Mouse (Mus musculus): Measurements from ENCODE around the gene Cenpl. TPM values are rescaled to one million over a fixed set of nuclear protein-coding genes. Genes with fewer than 3 reads are reported as not detected.

The Cenpl gene
- polyA plus RNA-seq, 1 experiment from 2014 or later = 12.5 TPM

DNA sequence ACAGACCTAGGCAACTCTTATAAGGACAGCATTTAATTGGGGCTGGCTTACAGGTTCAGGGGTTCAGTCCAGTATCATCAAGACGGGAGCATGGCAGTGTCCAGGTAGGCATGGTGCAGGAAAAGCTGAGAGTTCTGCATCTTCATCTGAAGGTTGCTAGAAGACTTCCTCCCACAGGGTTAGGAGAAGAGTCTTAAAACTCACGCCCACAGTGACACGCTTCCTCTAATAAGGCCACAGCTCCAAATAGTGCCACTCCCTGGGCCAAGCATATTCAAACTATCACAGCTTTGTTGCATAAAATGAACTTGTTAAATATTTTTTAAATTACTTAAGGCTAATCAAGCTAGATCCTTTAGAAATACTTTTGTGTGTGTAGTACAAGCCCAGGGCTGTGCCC lies 6.7 kb downstream of the Cenpl start:
- Histone ChIP-seq H3K36me3 (ENCODE audit: control insufficient read depth, insufficient read depth, low read length) (0 out of 2 replicates have a peak, but pooled peaks cover 3% of the 10 kb centered on the region), H3K4me3 (replicated peaks; ENCODE audit: low read depth, low read length) (no peak overlapping the region), H3K27ac (replicated peaks; ENCODE audit: low read depth, low read length) (no peak overlapping the region), H3K4me1 (ENCODE audit: control insufficient read depth, insufficient read depth, low read length) (peaks cover 14% of the 10 kb centered on the region), H3K27me3 (ENCODE audit: control insufficient read depth, insufficient read depth, low read length) (no peaks in the 10 kb centered on the region), H3K9ac (replicated peaks; ENCODE audit: low read length) (no peak overlapping the region), H3K9me3 (ENCODE audit: control insufficient read depth, low read length) (no peaks in the 10 kb centered on the region), H3K4me2 (ENCODE audit: low read length) (no peak overlapping the region)
- ATAC-seq (ENCODE audit: low FRiP score, low TSS enrichment) (no peak), DNase-seq (no peak)
- whole genome bisulfite sequencing = 93% methylated on average over 3 of the region's 3 CpGs

DNA sequence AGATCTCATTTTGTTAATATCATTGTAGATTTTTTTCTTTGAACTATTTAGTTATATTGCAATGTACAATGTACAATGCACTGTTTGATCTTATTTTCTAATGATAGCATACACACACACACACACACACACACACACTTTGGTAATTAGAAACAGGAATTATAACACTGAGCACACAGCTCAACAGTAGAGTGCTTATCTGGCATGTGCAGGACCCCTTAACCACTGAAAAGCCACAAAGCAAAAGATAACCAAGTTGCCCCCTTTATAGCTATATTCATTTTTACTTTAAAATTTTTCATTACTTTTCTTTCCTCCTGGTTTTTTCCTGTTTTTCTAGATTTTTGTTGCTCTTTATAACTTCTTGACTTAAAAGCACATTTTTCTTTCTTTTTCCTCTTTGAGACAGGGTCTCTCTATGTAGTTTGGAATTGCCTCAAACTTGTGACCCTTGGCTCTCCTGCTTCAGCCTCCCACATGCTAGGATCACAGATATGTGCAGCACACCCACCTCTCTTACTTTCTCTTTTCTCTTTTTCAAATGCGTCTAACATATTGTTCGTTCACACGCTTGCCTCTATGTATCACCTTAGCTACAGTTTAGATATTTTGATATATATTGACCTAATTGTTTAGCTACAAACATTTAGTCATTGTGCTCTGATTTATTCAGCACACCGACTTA lies 29.4 kb downstream of the Cenpl start:
- H3K27ac ChIP-seq (replicated peaks; ENCODE audit: low read depth, low read length) = no peak overlapping the region
- DNase-seq = no peak
- H3K4me2 ChIP-seq (ENCODE audit: low read length) = no peak overlapping the region
- 96% methylated on average over 4 of the region's 4 CpGs for WGBS
- H3K9ac ChIP-seq (replicated peaks; ENCODE audit: low read length) = no peak overlapping the region
- H3K9me3 ChIP-seq (ENCODE audit: control insufficient read depth, low read length) = no peaks in the 10 kb centered on the region
- H3K4me3 ChIP-seq (replicated peaks; ENCODE audit: low read depth, low read length) = no peak overlapping the region
- no peak for ATAC-seq (ENCODE audit: low FRiP score, low TSS enrichment)
- H3K36me3 ChIP-seq (ENCODE audit: control insufficient read depth, insufficient read depth, low read length) = peaks cover 62% of the 10 kb centered on the region
- H3K4me1 ChIP-seq (ENCODE audit: control insufficient read depth, insufficient read depth, low read length) = no peaks in the 10 kb centered on the region
- H3K27me3 ChIP-seq (ENCODE audit: control insufficient read depth, insufficient read depth, low read length) = no peaks in the 10 kb centered on the region

DNA sequence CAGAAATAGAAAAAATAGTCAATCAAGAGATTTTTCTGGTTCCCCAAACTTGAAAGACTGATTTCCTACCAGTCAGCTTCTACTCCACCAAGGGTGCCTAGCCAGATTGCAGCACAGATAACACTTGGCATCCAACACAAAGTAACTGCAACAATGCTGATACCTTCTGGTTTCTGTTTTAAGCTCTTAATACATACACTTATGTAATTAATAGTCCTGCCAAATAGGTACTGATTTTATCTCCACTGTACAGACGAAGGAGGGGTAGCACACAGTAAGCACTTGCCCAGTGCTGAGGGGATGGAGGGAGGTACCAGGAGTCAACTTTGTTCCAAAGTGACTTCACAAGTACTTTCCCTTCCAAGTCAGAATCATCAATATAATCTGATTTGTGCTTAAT lies 33.3 kb downstream of the Cenpl start:
- no peak overlapping the region for H3K4me3 ChIP-seq (replicated peaks; ENCODE audit: low read depth, low read length)
- WGBS = 84% methylated on average over 1 of the region's 1 CpGs
- H3K9ac ChIP-seq (replicated peaks; ENCODE audit: low read length) = no peak overlapping the region
- ATAC-seq (ENCODE audit: low FRiP score, low TSS enrichment) (no peak), DNase-seq (no peak)
- no peaks in the 10 kb centered on the region for H3K4me1 ChIP-seq (ENCODE audit: control insufficient read depth, insufficient read depth, low read length)
- H3K27ac ChIP-seq (replicated peaks; ENCODE audit: low read depth, low read length) = no peak overlapping the region
- peaks cover 49% of the 10 kb centered on the region for H3K36me3 ChIP-seq (ENCODE audit: control insufficient read depth, insufficient read depth, low read length)
- no peaks in the 10 kb centered on the region for H3K27me3 ChIP-seq (ENCODE audit: control insufficient read depth, insufficient read depth, low read length)
- no peaks in the 10 kb centered on the region for H3K9me3 ChIP-seq (ENCODE audit: control insufficient read depth, low read length)
- no peak overlapping the region for H3K4me2 ChIP-seq (ENCODE audit: low read length)

DNA sequence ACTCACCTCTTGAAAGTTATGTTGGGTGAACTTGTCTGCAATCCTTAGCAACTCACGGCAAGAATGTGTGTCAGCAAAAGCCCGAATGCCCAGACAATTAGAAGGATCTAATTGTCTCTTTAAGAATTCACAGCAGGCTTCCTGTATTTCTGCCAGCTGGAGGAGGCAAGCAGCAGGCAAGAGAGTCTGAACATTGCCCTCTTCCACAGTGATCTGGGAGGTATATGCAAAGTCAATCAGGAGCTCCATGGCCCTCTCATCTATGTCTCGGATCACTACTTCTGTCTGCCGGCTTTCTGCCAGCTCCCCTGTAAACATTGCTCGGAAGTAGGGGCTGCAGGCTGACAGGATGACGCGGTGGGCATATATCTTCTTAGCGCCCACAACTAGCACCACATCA lies 38.7 kb downstream of the Cenpl start:
- ATAC-seq (ENCODE audit: low FRiP score, low TSS enrichment) (no peak), DNase-seq (no peak)
- Histone ChIP-seq H3K4me1 (ENCODE audit: control insufficient read depth, insufficient read depth, low read length) (no peaks in the 10 kb centered on the region), H3K36me3 (ENCODE audit: control insufficient read depth, insufficient read depth, low read length) (peaks cover 25% of the 10 kb centered on the region), H3K4me3 (replicated peaks; ENCODE audit: low read depth, low read length) (no peak overlapping the region), H3K9me3 (ENCODE audit: control insufficient read depth, low read length) (no peaks in the 10 kb centered on the region), H3K9ac (replicated peaks; ENCODE audit: low read length) (no peak overlapping the region), H3K27ac (replicated peaks; ENCODE audit: low read depth, low read length) (no peak overlapping the region), H3K4me2 (ENCODE audit: low read length) (no peak overlapping the region), H3K27me3 (ENCODE audit: control insufficient read depth, insufficient read depth, low read length) (no peaks in the 10 kb centered on the region)
- WGBS = 91% methylated on average over 8 of the region's 8 CpGs

DNA sequence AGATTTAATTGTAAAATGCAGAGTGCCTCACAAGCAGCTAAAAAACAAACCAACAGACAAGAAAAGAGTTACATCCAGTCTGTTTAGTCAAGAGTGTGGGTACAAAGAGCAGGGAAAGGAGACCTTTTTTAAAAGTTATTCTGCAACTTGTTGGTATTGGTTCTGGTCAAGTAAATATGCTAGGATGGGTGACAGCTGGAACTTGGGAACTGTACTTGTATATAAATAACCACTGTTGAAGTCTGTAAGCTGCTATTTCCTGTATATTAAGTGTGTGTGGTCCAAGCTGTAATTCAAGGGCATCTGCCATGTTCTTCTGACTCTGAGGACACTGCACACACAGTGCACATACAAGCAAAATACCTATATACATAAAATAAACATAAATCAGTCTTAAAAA lies 44.1 kb downstream of the Cenpl start:
- Histone ChIP-seq H3K4me2 (ENCODE audit: low read length) (no peak overlapping the region), H3K36me3 (ENCODE audit: control insufficient read depth, insufficient read depth, low read length) (no peaks in the 10 kb centered on the region; the same call in 1 of the 2 replicates), H3K9me3 (ENCODE audit: control insufficient read depth, low read length) (no peaks in the 10 kb centered on the region), H3K9ac (replicated peaks; ENCODE audit: low read length) (no peak overlapping the region), H3K4me1 (ENCODE audit: control insufficient read depth, insufficient read depth, low read length) (no peaks in the 10 kb centered on the region), H3K4me3 (replicated peaks; ENCODE audit: low read depth, low read length) (no peak overlapping the region), H3K27ac (replicated peaks; ENCODE audit: low read depth, low read length) (no peak overlapping the region), H3K27me3 (ENCODE audit: control insufficient read depth, insufficient read depth, low read length) (no peaks in the 10 kb centered on the region)
- DNase-seq = no peak
- ATAC-seq (ENCODE audit: low FRiP score, low TSS enrichment) = no peak

DNA sequence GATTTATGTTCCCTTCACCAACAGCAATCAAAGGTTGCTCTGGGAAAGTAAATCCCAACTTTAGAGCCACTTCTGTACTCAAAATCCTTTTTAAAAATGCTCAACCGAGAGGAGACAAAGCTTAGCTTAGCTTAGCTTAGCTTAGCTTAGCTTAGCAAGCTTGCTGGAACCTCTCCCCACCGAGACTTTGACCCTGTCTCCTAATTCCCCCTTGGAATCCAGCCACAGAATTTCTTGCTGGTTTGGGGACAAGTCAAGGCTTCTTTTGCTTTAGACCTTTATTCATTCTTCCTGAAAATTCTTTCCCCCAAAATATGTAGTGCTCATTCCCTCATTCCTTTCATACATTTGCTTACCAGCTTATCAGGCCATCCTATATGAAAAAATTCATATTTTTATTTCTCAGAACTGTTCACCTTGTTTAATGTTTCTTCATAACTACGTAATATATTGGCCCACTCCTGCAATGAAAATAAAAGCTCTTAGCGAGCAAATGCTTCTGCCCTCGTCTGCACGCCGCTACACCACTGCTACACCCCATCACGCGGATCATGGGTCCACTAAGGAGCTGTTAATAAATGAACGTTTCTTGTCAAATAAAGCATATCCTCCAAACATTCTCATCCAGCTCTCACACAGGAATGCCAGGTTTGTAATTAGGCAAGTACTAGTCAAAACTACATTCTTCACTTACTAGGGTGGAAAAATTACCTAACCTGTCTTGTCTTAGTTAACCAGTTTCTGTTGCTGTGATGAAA lies 52.3 kb downstream of the Cenpl start:
- ATAC-seq (ENCODE audit: low FRiP score, low TSS enrichment) = no peak
- Histone ChIP-seq H3K27ac (replicated peaks; ENCODE audit: low read depth, low read length) (no peak overlapping the region), H3K4me1 (ENCODE audit: control insufficient read depth, insufficient read depth, low read length) (no peaks in the 10 kb centered on the region), H3K4me2 (ENCODE audit: low read length) (no peak overlapping the region), H3K36me3 (ENCODE audit: control insufficient read depth, insufficient read depth, low read length) (peaks cover 6% of the 10 kb centered on the region; the same call in 1 of the 2 replicates), H3K4me3 (replicated peaks; ENCODE audit: low read depth, low read length) (no peak overlapping the region), H3K27me3 (ENCODE audit: control insufficient read depth, insufficient read depth, low read length) (no peaks in the 10 kb centered on the region), H3K9me3 (ENCODE audit: control insufficient read depth, low read length) (no peaks in the 10 kb centered on the region), H3K9ac (replicated peaks; ENCODE audit: low read length) (no peak overlapping the region)
- no peak for DNase-seq
- WGBS = 91% methylated on average over 10 of the region's 10 CpGs

DNA sequence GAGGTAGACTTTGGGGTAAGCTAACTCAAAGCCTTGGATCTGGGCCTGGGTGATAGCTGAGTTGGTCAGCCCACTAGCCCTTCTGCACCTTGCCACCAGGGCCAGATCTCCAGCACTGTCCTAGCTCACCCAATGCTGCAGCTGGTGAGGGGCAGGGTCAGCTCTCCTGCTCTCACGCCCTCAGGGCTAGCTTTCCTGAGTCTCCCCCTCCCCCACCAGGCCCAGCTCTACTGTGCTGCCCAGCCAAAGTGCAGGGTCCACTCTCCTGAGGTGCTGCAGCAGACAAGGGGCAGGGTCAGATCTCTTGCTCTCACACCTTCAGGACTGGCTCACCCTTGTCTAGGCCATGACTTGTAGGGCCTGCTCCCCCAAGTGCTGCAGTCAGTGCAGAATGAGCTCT lies 55.9 kb downstream of the Cenpl start:
- Histone ChIP-seq H3K36me3 (ENCODE audit: control insufficient read depth, insufficient read depth, low read length) (0 out of 2 replicates have a peak, but pooled peaks cover 5% of the 10 kb centered on the region), H3K4me1 (ENCODE audit: control insufficient read depth, insufficient read depth, low read length) (peaks cover 10% of the 10 kb centered on the region; the same call in 1 of the 2 replicates), H3K9ac (replicated peaks; ENCODE audit: low read length) (no peak overlapping the region), H3K27me3 (ENCODE audit: control insufficient read depth, insufficient read depth, low read length) (no peaks in the 10 kb centered on the region), H3K9me3 (ENCODE audit: control insufficient read depth, low read length) (no peaks in the 10 kb centered on the region), H3K4me2 (ENCODE audit: low read length) (no peak overlapping the region), H3K27ac (replicated peaks; ENCODE audit: low read depth, low read length) (no peak overlapping the region), H3K4me3 (replicated peaks; ENCODE audit: low read depth, low read length) (no peak overlapping the region)
- DNase-seq (no peak), ATAC-seq (ENCODE audit: low FRiP score, low TSS enrichment) (no peak)
- WGBS = 89% methylated on average over 1 of the region's 1 CpGs

DNA sequence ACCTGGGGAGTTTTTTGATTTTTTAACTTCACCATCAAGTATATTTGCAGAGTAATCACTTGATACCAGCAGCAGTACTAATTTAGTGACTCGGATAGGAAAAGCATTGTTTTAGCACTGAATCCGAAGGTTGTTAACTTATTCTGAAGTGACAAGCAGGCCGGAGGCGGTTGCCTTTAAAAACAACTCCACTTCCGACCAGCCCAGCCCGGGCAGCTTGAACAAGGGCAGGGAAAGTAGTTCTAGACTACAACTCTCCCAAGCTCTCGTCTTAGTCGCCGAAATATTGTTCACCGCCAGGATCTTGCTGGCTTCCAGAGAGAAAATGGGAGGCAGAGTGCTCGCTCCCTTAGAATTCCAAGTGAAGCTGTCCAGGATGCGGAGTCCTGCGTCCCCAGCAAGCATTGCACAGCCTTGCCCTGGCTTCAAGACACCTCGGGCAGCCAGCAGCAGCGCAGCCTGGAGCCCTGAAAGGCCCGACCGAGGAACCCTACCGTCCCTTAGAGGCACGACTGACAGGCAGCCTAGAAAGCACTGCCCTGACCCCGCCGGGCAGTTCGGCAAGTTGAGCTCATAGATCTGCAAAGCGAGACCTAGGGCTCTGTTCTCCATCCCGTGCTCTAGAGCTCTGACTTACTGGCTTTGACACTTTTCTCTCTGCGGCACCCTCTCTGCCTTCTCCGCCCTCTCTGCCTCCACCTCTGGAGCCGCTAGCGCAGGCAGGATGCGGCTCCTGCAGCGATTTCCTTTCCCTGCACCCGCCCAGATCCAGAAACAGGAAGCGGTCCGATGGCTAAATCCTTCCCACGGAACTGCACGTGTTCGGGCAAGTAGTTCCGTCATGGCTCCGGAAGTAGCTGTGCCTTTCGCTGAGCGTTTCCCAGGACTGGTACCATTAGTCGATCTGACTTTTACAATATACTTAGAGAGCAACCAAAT lies 60.5 kb downstream of the Cenpl start, which contains the start of gene Klhl20:
Gene Klhl20, minus strand, starts transcription at position 786 of the 939 bp plus-strand sequence.
- DNase-seq = peak; percentile 97

More for the DNA sequence above, 60.5 kb downstream of the Cenpl start, which contains the start of gene Klhl20:
- H3K4me3 ChIP-seq (replicated peaks; ENCODE audit: low read depth, low read length) = peak within 1 kb of the TSS; percentile 90
- peak within 1 kb of the TSS; percentile 85 for H3K4me2 ChIP-seq (ENCODE audit: low read length)
- ATAC-seq (ENCODE audit: low FRiP score, low TSS enrichment) = peak; percentile 95
- WGBS = 2% methylated on average over 41 of the region's 41 CpGs
- H3K9me3 ChIP-seq (ENCODE audit: control insufficient read depth, low read length) = no peaks in the 10 kb centered on the region
- peak within 1 kb of the TSS; percentile 89 for H3K9ac ChIP-seq (replicated peaks; ENCODE audit: low read length)
- peaks cover 10% of the 10 kb centered on the region; the same call in 1 of the 2 replicates for H3K4me1 ChIP-seq (ENCODE audit: control insufficient read depth, insufficient read depth, low read length)
- 0 out of 2 replicates have a peak, but pooled peaks cover 5% of the 10 kb centered on the region for H3K36me3 ChIP-seq (ENCODE audit: control insufficient read depth, insufficient read depth, low read length)
- peak within 1 kb of the TSS; percentile 78 for H3K27ac ChIP-seq (replicated peaks; ENCODE audit: low read depth, low read length)
- no peaks in the 10 kb centered on the region for H3K27me3 ChIP-seq (ENCODE audit: control insufficient read depth, insufficient read depth, low read length)
